Mouse (Mus musculus) Patski (cell line): ENCODE measurements around the gene 1700037C18Rik. TPM values are rescaled to one million over a fixed set of nuclear protein-coding genes. Genes with fewer than 3 reads are reported as not detected.
"Not testable (repeated sequence)": the region's sequence is repeated elsewhere in the genome, so short reads cannot be mapped to it uniquely, and the experiment has no call there.

ENCODE experiments used
- ATAC-seq: fragments of 100-300 bp; one replicate; pipeline ENCODE4 v1.8.0; 2021
- CTCF ChIA-PET: fragments of 350-600 bp; sonication (Branson Sonifier 250); formaldehyde crosslinking; loops from one replicate; lab custom pipeline; 2022; ENCODE audit warnings: inconsistent platforms; lab: Charles Lee
- POLR2A ChIA-PET: fragments of 350-600 bp; sonication (Branson Sonifier 250); formaldehyde crosslinking; loops from one replicate; lab custom pipeline; 2022; ENCODE audit warnings: antibody characterized with exemption, inconsistent platforms; lab: Charles Lee
- DNase-seq: peaks from one replicate; pipeline ENCODE4 v3.0.0-alpha.2; 2011; ENCODE audit warnings: low read depth, low spot score
- H3K27me3 ChIP-seq: fragments of 371-371 bp; one replicate; pipeline ENCODE4 v1.5.1; 2021
- CTCF ChIP-seq: fragments of 100-300 bp; IDR thresholded peaks from one replicate; pipeline ENCODE4 v1.5.1; 2021
- in situ Hi-C: fragments of 300-500 bp; cut with MboI; formaldehyde crosslinking; loops from 3 replicates; pipeline ENCODE4 v1.11.1; 2018; ENCODE audit warnings: low pct_unique_long_range_greater_than_20kb, mixed read lengths
- polyA plus RNA-seq: library from polyadenylated mRNA; unstranded; gene quantifications from one replicate; pipeline ENCODE4 v1.2.3, GENCODE M21; 2021

1700037C18Rik gene
- polyA plus RNA-seq, 1 experiment from 2014 or later = 13.1 TPM

GRCm38 (mm10) chr16:3876346-3876745, 32.1 kb downstream of the 1700037C18Rik start:
- no peak for TF ChIP-seq CTCF
- H3K27me3 ChIP-seq = no peaks in the 10 kb centered on the region
- in situ Hi-C loops = loop anchor here (10.0 kb wide), 1 partner anchor 132 kb away; the partner anchor contains the start of gene Zfp263
- DNase-seq = no peak
- ChIA-PET POLR2A (interaction anchor here (0.8 kb wide), 1 partner anchor 70 kb away, joined by 3 read pairs; no protein-coding TSS in a partner anchor), CTCF (no interaction called here)
- ATAC-seq = no peak

GRCm38 (mm10) chr16:3872216-3873047, 36.1 kb downstream of the 1700037C18Rik start, which contains the start of gene Naa60:
Naa60 (plus strand) TSS chr16:3872375.
- ChIA-PET POLR2A (interaction anchor here (1.3 to 1.8 kb wide), 2 partner anchors 13 to 128 kb away, joined by 3 to 4 read pairs; partner anchors contain the start of gene Zfp263), CTCF (interaction anchor here (1.0 to 3.1 kb wide), 6 partner anchors 9 to 133 kb away, joined by 3 to 12 read pairs (median 4); partner anchors contain the start of gene Zfp174)
- DNase-seq = peak; percentile 81
- no peak for TF ChIP-seq CTCF
- no peaks in the 10 kb centered on the region for H3K27me3 ChIP-seq
- ATAC-seq = peak; percentile 99
- in situ Hi-C loops = loop anchor here (10.0 kb wide), 1 partner anchor 128 kb away; the partner anchor contains the start of gene Zfp263

GRCm38 (mm10) chr16:3871815-3872214, 36.7 kb downstream of the 1700037C18Rik start:
- TF ChIP-seq CTCF = no peak
- ChIA-PET CTCF (interaction anchor here (1.0 to 3.1 kb wide), 5 partner anchors 10 to 123 kb away, joined by 3 to 12 read pairs (median 4); partner anchors contain the start of gene Zfp174), POLR2A (interaction anchor here (1.8 kb wide), 1 partner anchor 128 kb away, joined by 4 read pairs; the partner anchor contains the start of gene Zfp263)
- H3K27me3 ChIP-seq = no peaks in the 10 kb centered on the region
- ATAC-seq (peak; percentile 3), DNase-seq (no peak)
- in situ Hi-C loops = loop anchor here (10.0 kb wide), 1 partner anchor 127 kb away; the partner anchor contains the start of gene Zfp263

- in situ Hi-C loops = no loop called here
- TF ChIP-seq CTCF = no peak
- POLR2A ChIA-PET = no interaction called here
- DNase-seq = no peak
- no peak for ATAC-seq
- no peaks in the 10 kb centered on the region for H3K27me3 ChIP-seq
- CTCF ChIA-PET = no interaction called here
Observed at GRCm38 (mm10) chr16:3859254-3859653, 49.2 kb downstream of the 1700037C18Rik start.

GRCm38 (mm10) chr16:3855776-3856175, 52.7 kb downstream of the 1700037C18Rik start:
- ChIA-PET CTCF (no interaction called here), POLR2A (no interaction called here)
- in situ Hi-C loops = no loop called here
- H3K27me3 ChIP-seq = no peaks in the 10 kb centered on the region
- DNase-seq (no peak), ATAC-seq (no peak)
- no peak for TF ChIP-seq CTCF

GRCm38 (mm10) chr16:3854437-3855182, 53.9 kb downstream of the 1700037C18Rik start:
- ChIA-PET CTCF (no interaction called here), POLR2A (no interaction called here)
- no peak for TF ChIP-seq CTCF
- no peaks in the 10 kb centered on the region for H3K27me3 ChIP-seq
- in situ Hi-C loops = no loop called here
- DNase-seq (no peak), ATAC-seq (no peak)

- ChIA-PET CTCF (interaction anchor here (1.8 kb wide), 1 partner anchor 10 kb away, joined by 5 read pairs; no protein-coding TSS in a partner anchor), POLR2A (no interaction called here)
- no peaks in the 10 kb centered on the region for H3K27me3 ChIP-seq
- ATAC-seq = no peak
- in situ Hi-C loops = no loop called here
- no peak for DNase-seq
- TF ChIP-seq CTCF = no peak
Observed at GRCm38 (mm10) chr16:3852586-3852985, 55.9 kb downstream of the 1700037C18Rik start.

- DNase-seq = not testable (repeated sequence)
Observed at GRCm38 (mm10) chr16:3851301-3851700, 57.2 kb downstream of the 1700037C18Rik start.

GRCm38 (mm10) chr16:3848416-3848815, 60.1 kb downstream of the 1700037C18Rik start:
- in situ Hi-C loops = loop anchor here (5.0 kb wide), 1 partner anchor 106 kb away; the partner anchor contains the start of gene Zfp263
- no peaks in the 10 kb centered on the region for H3K27me3 ChIP-seq
- POLR2A ChIA-PET = interaction anchor here (0.9 kb wide), 1 partner anchor 104 kb away, joined by 3 read pairs; no protein-coding TSS in a partner anchor
- no peak for ATAC-seq
- DNase-seq = no peak
- TF ChIP-seq CTCF = peak; percentile 40
- CTCF ChIA-PET = interaction anchor here (1.3 to 3.2 kb wide), 5 partner anchors 9 to 104 kb away, joined by 3 to 12 read pairs (median 4); partner anchors contain the start of gene Naa60

More at GRCm38 (mm10) chr16:3851301-3851700, 57.2 kb downstream of the 1700037C18Rik start:
- H3K27me3 ChIP-seq, ATAC-seq, POLR2A ChIA-PET, in situ Hi-C loops: not testable (repeated sequence)
- CTCF ChIA-PET = interaction anchor here (1.8 kb wide), 1 partner anchor 11 kb away, joined by 5 read pairs; no protein-coding TSS in a partner anchor
